Mouse (Mus musculus) ES-E14 (cell line): ENCODE measurements around the gene Cachd1. TPM values are rescaled to one million over a fixed set of nuclear protein-coding genes. Genes with fewer than 3 reads are reported as not detected.

ENCODE experiments used
- DNase-seq: peaks from one replicate; pipeline ENCODE4 v3.0.0-alpha.2; 2013; ENCODE audit warnings: low read depth, low spot score
- H3K27ac ChIP-seq: 2 replicates; pipeline ENCODE4 v1.5.1; 2012; ENCODE audit warnings: low read depth, mild to moderate bottlenecking, low read length, moderate library complexity, mixed read lengths; ENCODE audit not compliant: poor library complexity, insufficient read depth, severe bottlenecking
- H3K36me3 ChIP-seq: 2 replicates; pipeline ENCODE4 v1.6.1; 2012; ENCODE audit warnings: mild to moderate bottlenecking, low read length, moderate library complexity, mixed read lengths; ENCODE audit not compliant: control insufficient read depth, poor library complexity, insufficient read depth, severe bottlenecking
- H3K4me1 ChIP-seq, 2 experiments: fragments of 150-350 bp in 1 of 2; sonication (generic) in 1 of 2; 2 replicates each; pipeline ENCODE4 v1.6.1; 2012; ENCODE audit warnings: low read length in 2 of 2, mild to moderate bottlenecking in 1 of 2, mixed read lengths in 1 of 2; ENCODE audit not compliant: control insufficient read depth in 2 of 2, insufficient read depth in 2 of 2, poor library complexity in 1 of 2
- H3K4me3 ChIP-seq, 2 experiments: fragments of 150-350 bp in 1 of 2; sonication (generic) in 1 of 2; 2 replicates each; pipeline ENCODE4 v1.5.1; 2012; ENCODE audit warnings: low read length in 2 of 2, low read depth in 1 of 2, mild to moderate bottlenecking in 1 of 2, mixed read lengths in 1 of 2; ENCODE audit not compliant: insufficient read depth in 1 of 2, poor library complexity in 1 of 2, severe bottlenecking in 1 of 2
- H3K9ac ChIP-seq: 2 replicates; pipeline ENCODE4 v1.6.1; 2012; ENCODE audit warnings: low read depth, mild to moderate bottlenecking, low read length, mixed read lengths; ENCODE audit not compliant: poor library complexity, insufficient read depth, severe bottlenecking
- H3K9me3 ChIP-seq: fragments of 150-350 bp; sonication (generic); 2 replicates; pipeline ENCODE4 v1.6.1; 2012; ENCODE audit warnings: low read depth, mild to moderate bottlenecking, low read length; ENCODE audit not compliant: control insufficient read depth, insufficient read depth
- CHD2 ChIP-seq: IDR thresholded peaks from 2 replicates; pipeline ENCODE4 v1.6.1; 2014; ENCODE audit warnings: mild to moderate bottlenecking, low read depth, low read length, inconsistent platforms
- HCFC1 ChIP-seq: IDR thresholded peaks from 2 replicates; pipeline ENCODE4 v1.6.1; 2012; ENCODE audit warnings: low read length, inconsistent platforms, borderline replicate concordance; ENCODE audit not compliant: insufficient read depth
- MAFK ChIP-seq: IDR thresholded peaks from 2 replicates; pipeline ENCODE4 v1.6.1; 2014; ENCODE audit warnings: mild to moderate bottlenecking, low read depth, low read length, inconsistent platforms; ENCODE audit not compliant: insufficient read depth
- ZC3H11A ChIP-seq: IDR thresholded peaks from 2 replicates; pipeline ENCODE4 v1.6.1; 2012; ENCODE audit warnings: low read depth, mild to moderate bottlenecking, inconsistent platforms, low read length, borderline replicate concordance
- ZNF384 ChIP-seq: IDR thresholded peaks from 2 replicates; pipeline ENCODE4 v1.6.1; 2012; ENCODE audit warnings: low read depth, low read length, inconsistent platforms
- in situ Hi-C, 2 experiments: fragments of 600-800 bp; cut with MboI; formaldehyde crosslinking; loops; one replicate each; pipeline ENCODE4 v1.15.1; 2025; ENCODE audit warnings: low sequenced_read_pairs in 2 of 2, inconsistent platforms in 1 of 2; ENCODE audit not compliant: unreplicated experiment in 2 of 2
- total RNA-seq: library from RNA; depleted of rRNA; stranded (reverse); fragments of 300-350 nt; gene quantifications from 2 replicates; pipeline ENCODE4 v1.2.3, GENCODE M21; 2012

Gene Cachd1
- total RNA-seq, 1 experiment, result 7.6 TPM

GRCm38 (mm10) chr4:101026995-101027394 is 250.5 kb downstream of the Cachd1 start:
- Histone ChIP-seq H3K27ac (no peak overlapping the region), H3K9me3 (no peaks in the 10 kb centered on the region), H3K9ac (no peak overlapping the region), H3K4me1 (no peaks in the 10 kb centered on the region), H3K4me3 (no peak overlapping the region), H3K36me3 (no peaks in the 10 kb centered on the region)
- TF ChIP-seq CHD2 (no peak), ZNF384 (no peak), ZC3H11A (no peak), MAFK (no peak), HCFC1 (no peak)
- in situ Hi-C loops, result no loop called here
- no peak for DNase-seq

GRCm38 (mm10) chr4:101027852-101028411 is 251.5 kb downstream of the Cachd1 start:
- Histone ChIP-seq H3K27ac (no peak overlapping the region), H3K9ac (no peak overlapping the region), H3K4me1 (no peaks in the 10 kb centered on the region), H3K4me3 (no peak overlapping the region), H3K9me3 (no peaks in the 10 kb centered on the region), H3K36me3 (no peaks in the 10 kb centered on the region)
- TF ChIP-seq ZNF384 (no peak), MAFK (no peak), ZC3H11A (no peak), HCFC1 (no peak), CHD2 (no peak)
- no peak for DNase-seq
- in situ Hi-C loops, result no loop called here

- Histone ChIP-seq H3K27ac (no peak overlapping the region), H3K9ac (no peak overlapping the region), H3K36me3 (no peaks in the 10 kb centered on the region), H3K4me3 (no peak overlapping the region), H3K4me1 (no peaks in the 10 kb centered on the region), H3K9me3 (no peaks in the 10 kb centered on the region)
- in situ Hi-C loops, result no loop called here
- DNase-seq, result no peak
- no peak for TF ChIP-seq ZC3H11A
- no peak for TF ChIP-seq ZNF384
- no peak for TF ChIP-seq HCFC1
- TF ChIP-seq MAFK, result no peak
- TF ChIP-seq CHD2, result no peak
Measured at GRCm38 (mm10) chr4:101033047-101033446, 256.6 kb downstream of the Cachd1 start.

GRCm38 (mm10) chr4:101035131-101035530 is 258.7 kb downstream of the Cachd1 start:
- TF ChIP-seq ZNF384 (no peak), HCFC1 (no peak), CHD2 (no peak), ZC3H11A (no peak), MAFK (no peak)
- Histone ChIP-seq H3K36me3 (no peaks in the 10 kb centered on the region), H3K9ac (no peak overlapping the region), H3K27ac (no peak overlapping the region), H3K9me3 (no peaks in the 10 kb centered on the region), H3K4me1 (no peaks in the 10 kb centered on the region), H3K4me3 (no peak overlapping the region)
- DNase-seq, result no peak
- in situ Hi-C loops, result no loop called here

- Histone ChIP-seq H3K9ac (no peak overlapping the region), H3K4me1 (no peaks in the 10 kb centered on the region), H3K4me3 (no peak overlapping the region), H3K9me3 (no peaks in the 10 kb centered on the region), H3K27ac (no peak overlapping the region), H3K36me3 (no peaks in the 10 kb centered on the region)
- TF ChIP-seq ZC3H11A, result no peak
- no peak for TF ChIP-seq HCFC1
- TF ChIP-seq MAFK, result no peak
- no peak for TF ChIP-seq ZNF384
- no peak for TF ChIP-seq CHD2
- in situ Hi-C loops, result no loop called here
- no peak for DNase-seq
Measured at GRCm38 (mm10) chr4:101037156-101037555, 260.7 kb downstream of the Cachd1 start.
